Mouse (Mus musculus) naive thymus-derived CD4-positive, alpha-beta T cell, adult 2 months (primary cell): ENCODE measurements around the gene Hoxa3.

Experiments
- DNase-seq: peaks from one replicate; pipeline ENCODE4 v3.0.0-alpha.2; 2011; ENCODE audit warnings: low read depth

Gene Hoxa3

GRCm38 (mm10) chr6:52183311-52184080 lies 29.6 kb downstream of the Hoxa3 start:
- no peak for DNase-seq

GRCm38 (mm10) chr6:52182793-52183192 lies 30.3 kb downstream of the Hoxa3 start:
- DNase-seq = no peak

- no peak for DNase-seq
Measured at GRCm38 (mm10) chr6:52182030-52182429, 31.1 kb downstream of the Hoxa3 start.

- no peak for DNase-seq
Measured at GRCm38 (mm10) chr6:52180726-52181125, 32.4 kb downstream of the Hoxa3 start.

- no peak for DNase-seq
Measured at GRCm38 (mm10) chr6:52180213-52180710, 32.9 kb downstream of the Hoxa3 start.

GRCm38 (mm10) chr6:52179690-52180089 lies 33.4 kb downstream of the Hoxa3 start:
- no peak for DNase-seq

GRCm38 (mm10) chr6:52178918-52179665 lies 34.0 kb downstream of the Hoxa3 start:
- DNase-seq = no peak

- no peak for DNase-seq
Measured at GRCm38 (mm10) chr6:52177806-52178205, 35.3 kb downstream of the Hoxa3 start.

- no peak for DNase-seq
Measured at GRCm38 (mm10) chr6:52177061-52177735, 35.9 kb downstream of the Hoxa3 start, which contains the start of gene 5730596B20Rik. Gene 5730596B20Rik (plus strand): TSS chr6:52177498.

- DNase-seq = no peak
Measured at GRCm38 (mm10) chr6:52176391-52176790, 36.7 kb downstream of the Hoxa3 start.

- no peak for DNase-seq
Measured at GRCm38 (mm10) chr6:52175864-52176263, 37.3 kb downstream of the Hoxa3 start.

GRCm38 (mm10) chr6:52174968-52175751 lies 38.0 kb downstream of the Hoxa3 start:
- no peak for DNase-seq

GRCm38 (mm10) chr6:52173648-52174047 lies 39.5 kb downstream of the Hoxa3 start:
- no peak for DNase-seq

GRCm38 (mm10) chr6:52172501-52172900 lies 40.6 kb downstream of the Hoxa3 start:
- no peak for DNase-seq

- DNase-seq = no peak
Measured at GRCm38 (mm10) chr6:52171938-52172337, 41.2 kb downstream of the Hoxa3 start.

- DNase-seq = no peak
Measured at GRCm38 (mm10) chr6:52171331-52171730, 41.8 kb downstream of the Hoxa3 start.

GRCm38 (mm10) chr6:52170898-52171223 lies 42.3 kb downstream of the Hoxa3 start:
- no peak for DNase-seq

- no peak for DNase-seq
Measured at GRCm38 (mm10) chr6:52170166-52170897, 42.8 kb downstream of the Hoxa3 start.

- no peak for DNase-seq
Measured at GRCm38 (mm10) chr6:52169499-52170165, 43.5 kb downstream of the Hoxa3 start.

- no peak for DNase-seq
Measured at GRCm38 (mm10) chr6:52168191-52169055, 44.7 kb downstream of the Hoxa3 start.
